Mouse (Mus musculus) heart, embryonic 10.5 days (tissue): Measurements from ENCODE around the gene AC134908.4. TPM values are rescaled to one million over a fixed set of nuclear protein-coding genes. Genes with fewer than 3 reads are reported as not detected.

Experiments
- DNase-seq: peaks from one replicate; pipeline ENCODE4 v3.0.0-alpha.2; 2017; ENCODE audit warnings: low spot score
- H3K27ac ChIP-seq: fragments of 300-500 bp; sonication (generic); 2 replicates; pipeline ENCODE4 v1.5.1; 2016; ENCODE audit warnings: mild to moderate bottlenecking
- H3K27me3 ChIP-seq: fragments of 300-500 bp; sonication (generic); 2 replicates; pipeline ENCODE4 v1.6.1; 2016; ENCODE audit warnings: mild to moderate bottlenecking; ENCODE audit not compliant: poor library complexity, insufficient read depth, severe bottlenecking
- H3K36me3 ChIP-seq: fragments of 300-500 bp; sonication (generic); 2 replicates; pipeline ENCODE4 v1.6.1; 2016; ENCODE audit warnings: mild to moderate bottlenecking, moderate library complexity
- H3K4me1 ChIP-seq: fragments of 300-500 bp; sonication (generic); 2 replicates; pipeline ENCODE4 v1.6.1; 2016; ENCODE audit warnings: mild to moderate bottlenecking
- H3K4me3 ChIP-seq: fragments of 300-500 bp; sonication (generic); 2 replicates; pipeline ENCODE4 v1.5.1; 2016; ENCODE audit warnings: mild to moderate bottlenecking, moderate library complexity
- H3K9me3 ChIP-seq: fragments of 300-500 bp; sonication (generic); 2 replicates; pipeline ENCODE4 v1.6.1; 2016; ENCODE audit warnings: mild to moderate bottlenecking, moderate library complexity
- WGBS: fragments of 180-500 bp; shearing (Covaris S2); methylation state at CpG from one replicate; pipeline ENCODE4 v1.1.7; 2016; 5-methylcytosine and 5-hydroxymethylcytosine counted together
- polyA plus RNA-seq: library from polyadenylated mRNA; unstranded; fragments of >200 nt; fragmentation: Nextera tagmentation; extraction: Ambion mirVana; gene quantifications from 2 replicates; pipeline ENCODE4 v1.2.1, GENCODE M21; 2016

Gene AC134908.4
- polyA plus RNA-seq, 1 experiment from 2014 or later = 0.99 TPM

- WGBS = 85% methylated on average over 8 of the region's 8 CpGs
- DNase-seq = no peak
- peaks cover 82% of the 10 kb centered on the region for H3K4me1 ChIP-seq
These were observed 32.8 kb upstream of the AC134908.4 start for GRCm38 (mm10) chr17:25828223-25828594.

GRCm38 (mm10) chr17:25827546-25828222, 32.2 kb upstream of the AC134908.4 start:
- no peaks in the 10 kb centered on the region for H3K9me3 ChIP-seq
- no peak for DNase-seq
- peaks cover 82% of the 10 kb centered on the region for H3K4me1 ChIP-seq
- H3K27ac ChIP-seq = no peak overlapping the region
- peaks cover 2% of the 10 kb centered on the region; the same call in 1 of the 2 replicates for H3K27me3 ChIP-seq
- peak overlapping the region; percentile 86; the same call in 1 of the 2 replicates for H3K4me3 ChIP-seq
- WGBS = 93% methylated on average over 22 of the region's 22 CpGs
- peaks cover 55% of the 10 kb centered on the region for H3K36me3 ChIP-seq

More at GRCm38 (mm10) chr17:25828223-25828594, 32.8 kb upstream of the AC134908.4 start:
- Histone ChIP-seq H3K4me3 (peak overlapping the region; percentile 86), H3K27me3 (no peaks in the 10 kb centered on the region), H3K36me3 (peaks cover 55% of the 10 kb centered on the region), H3K9me3 (no peaks in the 10 kb centered on the region), H3K27ac (peak overlapping the region; percentile 93)

- no peaks in the 10 kb centered on the region for H3K9me3 ChIP-seq
- H3K36me3 ChIP-seq = peaks cover 55% of the 10 kb centered on the region
- H3K27ac ChIP-seq = no peak overlapping the region
- H3K4me1 ChIP-seq = peaks cover 81% of the 10 kb centered on the region
- 93% methylated on average over 13 of the region's 13 CpGs for WGBS
- no peak overlapping the region for H3K4me3 ChIP-seq
- no peak for DNase-seq
- peaks cover 8% of the 10 kb centered on the region; the same call in 1 of the 2 replicates for H3K27me3 ChIP-seq
These were observed 31.6 kb upstream of the AC134908.4 start for GRCm38 (mm10) chr17:25827011-25827410.

- Histone ChIP-seq H3K4me1 (peaks cover 72% of the 10 kb centered on the region), H3K9me3 (no peaks in the 10 kb centered on the region), H3K27me3 (peaks cover 16% of the 10 kb centered on the region; the same call in 1 of the 2 replicates), H3K36me3 (peaks cover 47% of the 10 kb centered on the region), H3K4me3 (no peak overlapping the region), H3K27ac (no peak overlapping the region)
- DNase-seq = no peak
- 95% methylated on average over 27 of the region's 27 CpGs for WGBS
These were observed 30.6 kb upstream of the AC134908.4 start for GRCm38 (mm10) chr17:25825984-25826570.

GRCm38 (mm10) chr17:25825311-25825710, 29.9 kb upstream of the AC134908.4 start:
- 90% methylated on average over 6 of the region's 6 CpGs for WGBS
- DNase-seq = no peak
- peaks cover 24% of the 10 kb centered on the region for H3K27me3 ChIP-seq
- peaks cover 39% of the 10 kb centered on the region for H3K36me3 ChIP-seq
- no peak overlapping the region for H3K27ac ChIP-seq
- peaks cover 64% of the 10 kb centered on the region for H3K4me1 ChIP-seq
- H3K4me3 ChIP-seq = 0 out of 2 replicates have a peak overlapping the region, but pooled peaks have one; percentile 76
- H3K9me3 ChIP-seq = no peaks in the 10 kb centered on the region

- H3K36me3 ChIP-seq = peaks cover 32% of the 10 kb centered on the region
- no peak overlapping the region for H3K27ac ChIP-seq
- peaks cover 31% of the 10 kb centered on the region for H3K27me3 ChIP-seq
- peak overlapping the region; percentile 76 for H3K4me3 ChIP-seq
- DNase-seq = no peak
- WGBS = 66% methylated on average over 17 of the region's 17 CpGs
- H3K9me3 ChIP-seq = no peaks in the 10 kb centered on the region
- peaks cover 59% of the 10 kb centered on the region for H3K4me1 ChIP-seq
These were observed 29.1 kb upstream of the AC134908.4 start for GRCm38 (mm10) chr17:25824362-25825142.

- Histone ChIP-seq H3K36me3 (peaks cover 32% of the 10 kb centered on the region), H3K4me3 (peak within 1 kb of the TSS; percentile 76), H3K4me1 (peaks cover 57% of the 10 kb centered on the region), H3K9me3 (no peaks in the 10 kb centered on the region), H3K27me3 (peaks cover 42% of the 10 kb centered on the region), H3K27ac (peak within 1 kb of the TSS; percentile 87)
- no peak for DNase-seq
- under 1% methylated on average over 18 of the region's 18 CpGs for WGBS
These were observed 28.0 kb upstream of the AC134908.4 start, which contains the start of gene Wdr24 for GRCm38 (mm10) chr17:25823452-25823851. TSS of gene Wdr24 (plus strand) at chr17:25823627.

- H3K4me1 ChIP-seq = peaks cover 14% of the 10 kb centered on the region
- H3K27ac ChIP-seq = no peak overlapping the region
- H3K4me3 ChIP-seq = peak overlapping the region; percentile 34
- DNase-seq = no peak
- H3K9me3 ChIP-seq = no peaks in the 10 kb centered on the region
- no peaks in the 10 kb centered on the region for H3K36me3 ChIP-seq
- 5% methylated on average over 46 of the region's 46 CpGs for WGBS
- peaks cover 76% of the 10 kb centered on the region for H3K27me3 ChIP-seq
These were observed 23.7 kb upstream of the AC134908.4 start for GRCm38 (mm10) chr17:25818851-25819780.

GRCm38 (mm10) chr17:25817662-25818061, 22.2 kb upstream of the AC134908.4 start:
- 75% methylated on average over 11 of the region's 11 CpGs for WGBS
- Histone ChIP-seq H3K27me3 (peaks cover 86% of the 10 kb centered on the region), H3K4me3 (no peak overlapping the region), H3K4me1 (peaks cover 14% of the 10 kb centered on the region), H3K27ac (no peak overlapping the region), H3K9me3 (no peaks in the 10 kb centered on the region), H3K36me3 (no peaks in the 10 kb centered on the region)
- no peak for DNase-seq

- H3K36me3 ChIP-seq = no peaks in the 10 kb centered on the region
These were observed 18.0 kb upstream of the AC134908.4 start for GRCm38 (mm10) chr17:25813471-25813870.

GRCm38 (mm10) chr17:25810890-25811289, 15.4 kb upstream of the AC134908.4 start:
- no peak for DNase-seq
- no peaks in the 10 kb centered on the region for H3K9me3 ChIP-seq
- H3K4me1 ChIP-seq = peaks cover 23% of the 10 kb centered on the region
- no peak overlapping the region for H3K4me3 ChIP-seq
- WGBS = 68% methylated on average over 4 of the region's 4 CpGs
- peaks cover 81% of the 10 kb centered on the region for H3K27me3 ChIP-seq
- no peaks in the 10 kb centered on the region for H3K36me3 ChIP-seq
- H3K27ac ChIP-seq = no peak overlapping the region

More at GRCm38 (mm10) chr17:25813471-25813870, 18.0 kb upstream of the AC134908.4 start:
- Histone ChIP-seq H3K27me3 (peaks cover 88% of the 10 kb centered on the region), H3K27ac (no peak overlapping the region), H3K9me3 (no peaks in the 10 kb centered on the region), H3K4me3 (0 out of 2 replicates have a peak overlapping the region, but pooled peaks have one; percentile 9), H3K4me1 (peaks cover 21% of the 10 kb centered on the region)
- 1% methylated on average over 20 of the region's 20 CpGs for WGBS
- peak; percentile 92 for DNase-seq
